Mouse (Mus musculus): Measurements from ENCODE around the gene Map3k12.

Gene Map3k12

GRCm38 (mm10) chr15:102503924-102504782 is 12.7 kb downstream of the Map3k12 start:
- DNase-seq (ENCODE audit: extremely low read depth, low read depth, low spot score), result no peak

GRCm38 (mm10) chr15:102503447-102503846 is 13.4 kb downstream of the Map3k12 start, which contains the start of gene Gm10337:
TSS of gene Gm10337 (plus strand) at chr15:102503722.
- no peak for DNase-seq (ENCODE audit: extremely low read depth, low read depth, low spot score)

- DNase-seq (ENCODE audit: extremely low read depth, low read depth, low spot score), result no peak
Observed at GRCm38 (mm10) chr15:102502254-102502840, 14.5 kb downstream of the Map3k12 start.

- DNase-seq (ENCODE audit: extremely low read depth, low read depth, low spot score), result no peak
Observed at GRCm38 (mm10) chr15:102501084-102501814, 15.6 kb downstream of the Map3k12 start.

- DNase-seq (ENCODE audit: extremely low read depth, low read depth, low spot score), result no peak
Observed at GRCm38 (mm10) chr15:102500479-102500878, 16.4 kb downstream of the Map3k12 start.

GRCm38 (mm10) chr15:102499851-102500250 is 17.0 kb downstream of the Map3k12 start:
- no peak for DNase-seq (ENCODE audit: extremely low read depth, low read depth, low spot score)

GRCm38 (mm10) chr15:102499370-102499769 is 17.5 kb downstream of the Map3k12 start:
- DNase-seq (ENCODE audit: extremely low read depth, low read depth, low spot score), result no peak

GRCm38 (mm10) chr15:102498322-102498721 is 18.5 kb downstream of the Map3k12 start:
- no peak for DNase-seq (ENCODE audit: extremely low read depth, low read depth, low spot score)

GRCm38 (mm10) chr15:102487664-102488063 is 29.2 kb downstream of the Map3k12 start:
- DNase-seq (ENCODE audit: extremely low read depth, low read depth, low spot score), result no peak

GRCm38 (mm10) chr15:102485853-102486252 is 31.0 kb downstream of the Map3k12 start:
- no peak for DNase-seq (ENCODE audit: extremely low read depth, low read depth, low spot score)

- no peak for DNase-seq (ENCODE audit: extremely low read depth, low read depth, low spot score)
Observed at GRCm38 (mm10) chr15:102483136-102483535, 33.7 kb downstream of the Map3k12 start.

GRCm38 (mm10) chr15:102474520-102474919 is 42.3 kb downstream of the Map3k12 start:
- no peak for DNase-seq (ENCODE audit: extremely low read depth, low read depth, low spot score)

- no peak for DNase-seq (ENCODE audit: extremely low read depth, low read depth, low spot score)
Observed at GRCm38 (mm10) chr15:102473246-102473645, 43.6 kb downstream of the Map3k12 start.

GRCm38 (mm10) chr15:102471727-102472126 is 45.1 kb downstream of the Map3k12 start:
- no peak for DNase-seq (ENCODE audit: extremely low read depth, low read depth, low spot score)

- no peak for DNase-seq (ENCODE audit: extremely low read depth, low read depth, low spot score)
Observed at GRCm38 (mm10) chr15:102471295-102471645, 45.6 kb downstream of the Map3k12 start.

- DNase-seq (ENCODE audit: extremely low read depth, low read depth, low spot score), result no peak
Observed at GRCm38 (mm10) chr15:102470605-102471294, 46.1 kb downstream of the Map3k12 start.

GRCm38 (mm10) chr15:102470183-102470604 is 46.7 kb downstream of the Map3k12 start, which contains the start of gene Pcbp2:
TSS of gene Pcbp2 (plus strand) at chr15:102470539.
- peak; percentile 67 for DNase-seq (ENCODE audit: extremely low read depth, low read depth, low spot score)

- DNase-seq (ENCODE audit: extremely low read depth, low read depth, low spot score), result no peak
Observed at GRCm38 (mm10) chr15:102468675-102469370, 48.0 kb downstream of the Map3k12 start.

- no peak for DNase-seq (ENCODE audit: extremely low read depth, low read depth, low spot score)
Observed at GRCm38 (mm10) chr15:102463666-102464065, 53.2 kb downstream of the Map3k12 start.

- DNase-seq (ENCODE audit: extremely low read depth, low read depth, low spot score), result no peak
Observed at GRCm38 (mm10) chr15:102461430-102462075, 55.3 kb downstream of the Map3k12 start.
